Comparison of ENCODE assay signal across 9 mouse cellular contexts in the genomic region with DNA sequence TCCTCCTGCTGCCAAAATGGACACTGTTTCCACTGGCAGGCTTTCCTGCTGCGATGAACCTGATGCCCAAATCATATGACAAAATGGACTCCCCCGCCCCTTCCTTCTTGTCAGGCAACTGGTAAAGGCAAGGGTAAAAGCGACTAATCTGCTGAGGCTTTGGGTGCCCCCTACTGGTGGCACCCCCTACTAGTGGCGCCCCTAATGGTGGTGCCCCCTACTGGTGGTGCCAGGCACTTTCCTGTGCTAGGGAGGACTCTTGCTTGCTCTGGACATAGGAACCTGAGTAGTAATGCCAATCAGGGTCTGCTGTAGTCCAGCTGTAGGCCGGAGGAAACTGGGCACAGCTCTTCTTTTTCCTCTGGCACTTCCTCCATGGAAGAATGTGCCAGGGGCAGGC. TPM values are rescaled to one million over a fixed set of nuclear protein-coding genes. Genes with fewer than 3 reads are reported as not detected.
A peak's percentile ranks its signal among the peaks of the same experiment; 100 is the strongest.
DNase-seq lines count a peak whose midpoint lies in the region; ATAC-seq lines count a peak whose summit lies in the region.
"Had no signal": no experiment of that assay in that cellular context is flagged by ENCODE, and none has a peak within 500 bp of the region (broad histone marks: within the 10 kb centered on the region; RNA-seq: fewer than 3 reads in every experiment).

No protein-coding gene starts in this region.

- no peak overlapping the region for H3K9ac ChIP-seq in hindbrain, embryonic 11.5 days (ENCODE audit: low read depth, low read length)
- no peak overlapping the region for H3K9ac ChIP-seq in hindbrain, embryonic 14.5 days
- H3K9ac ChIP-seq: neural tube, embryonic 13.5 days had no signal

- no peak overlapping the region for H3K27ac ChIP-seq in hindbrain, embryonic 11.5 days (ENCODE audit: low read depth, low read length)
- H3K27ac ChIP-seq in hindbrain, embryonic 14.5 days: no peak overlapping the region
- H3K27ac ChIP-seq: neural tube, embryonic 13.5 days had no signal

- no peaks in the 10 kb centered on the region for H3K4me1 ChIP-seq in hindbrain, embryonic 11.5 days (replicated peaks; ENCODE audit: control insufficient read depth, insufficient read depth, low read length)
- 0 out of 2 replicates have a peak, but pooled peaks cover 6% of the 10 kb centered on the region for H3K4me1 ChIP-seq in hindbrain, embryonic 14.5 days (replicated peaks; ENCODE audit: control insufficient read depth, insufficient read depth, low read length)

- H3K9me3 ChIP-seq in hindbrain, embryonic 11.5 days (ENCODE audit: control insufficient read depth, low read length): no peaks in the 10 kb centered on the region
- H3K9me3 ChIP-seq in hindbrain, embryonic 14.5 days (ENCODE audit: control insufficient read depth, low read length): no peaks in the 10 kb centered on the region
- H3K9me3 ChIP-seq: neural tube, embryonic 13.5 days had no signal

- WGBS in hindbrain, embryonic 11.5 days: 60% methylated on average over 5 of the region's 5 CpGs
- WGBS in hindbrain, embryonic 14.5 days: 48% methylated on average over 5 of the region's 5 CpGs

- no peak overlapping the region for H3K4me2 ChIP-seq in hindbrain, embryonic 11.5 days (replicated peaks; ENCODE audit: low read depth, low read length)
- H3K4me2 ChIP-seq in hindbrain, embryonic 14.5 days (replicated peaks): no peak overlapping the region
- H3K4me2 ChIP-seq: neural tube, embryonic 13.5 days had no signal

- no peak overlapping the region for H3K4me3 ChIP-seq in hindbrain, embryonic 11.5 days (ENCODE audit: low read depth, low read length)
- H3K4me3 ChIP-seq in hindbrain, embryonic 14.5 days (replicated peaks; ENCODE audit: low read length): no peak overlapping the region
- H3K4me3 ChIP-seq: neural tube, embryonic 13.5 days had no signal

- H3K27me3 ChIP-seq in hindbrain, embryonic 11.5 days (ENCODE audit: control insufficient read depth, insufficient read depth, low read length): no peaks in the 10 kb centered on the region
- H3K27me3 ChIP-seq in hindbrain, embryonic 14.5 days (ENCODE audit: control insufficient read depth, insufficient read depth, low read length): no peaks in the 10 kb centered on the region

- DNase-seq in hindbrain, embryonic 11.5 days (ENCODE audit: low spot score): peak; percentile 64
- DNase-seq in hindbrain, embryonic 14.5 days (ENCODE audit: low spot score): no peak
- DNase-seq in urinary bladder, postnatal 14 days (ENCODE audit: low spot score): peak; percentile 12
- DNase-seq in urinary bladder, postnatal 4 days (ENCODE audit: low spot score in 2 of 2): no peak
- peak; percentile 43 to 68 for DNase-seq in adrenal gland, postnatal 36 days
- peak; percentile 47 to 61 for DNase-seq in kidney, postnatal 4 days
- DNase-seq in naive thymus-derived CD4-positive, alpha-beta T cell, adult 2 months (ENCODE audit: low read depth): peak; percentile 74
- no peak for DNase-seq in urinary bladder, adult 2 months (ENCODE audit: low spot score)

- no peaks in the 10 kb centered on the region for H3K36me3 ChIP-seq in hindbrain, embryonic 11.5 days (ENCODE audit: control insufficient read depth, insufficient read depth, low read length)
- no peaks in the 10 kb centered on the region for H3K36me3 ChIP-seq in hindbrain, embryonic 14.5 days (replicated peaks; ENCODE audit: control insufficient read depth, insufficient read depth)
- H3K36me3 ChIP-seq: neural tube, embryonic 13.5 days had no signal

- ATAC-seq in hindbrain, embryonic 11.5 days (ENCODE audit: low FRiP score): no peak
- ATAC-seq in hindbrain, embryonic 14.5 days (ENCODE audit: low FRiP score): no peak

RNA-seq across cellular contexts. Expression of a gene that starts 44.2 kb away (rescaled TPM):
- 3.5 and 4.2 TPM in 2 replicates for polyA plus RNA-seq in hindbrain, embryonic 11.5 days (2014; fragmentation: Nextera tagmentation; extraction: Ambion mirVana)
- 6.2 and 6.6 TPM in 2 replicates for polyA plus RNA-seq in hindbrain, embryonic 14.5 days (2014; fragmentation: Nextera tagmentation; extraction: Ambion mirVana)
- total RNA-seq in adrenal gland, postnatal 36 days (2021): 1 to 10 TPM; 2.7 to 5.1 TPM
- 1.2 and 1.6 TPM in 2 replicates for polyA plus RNA-seq in urinary bladder, adult 2 months (2012; rRNA removed)

RNA-seq across cellular contexts. Expression of a gene that starts 45.4 kb away (rescaled TPM):
- polyA plus RNA-seq in hindbrain, embryonic 11.5 days (2014; fragmentation: Nextera tagmentation; extraction: Ambion mirVana): 9.2 and 11.1 TPM in 2 replicates
- 19.6 and 23.7 TPM in 2 replicates for polyA plus RNA-seq in hindbrain, embryonic 14.5 days (2014; fragmentation: Nextera tagmentation; extraction: Ambion mirVana)
- 1 to 10 TPM; 3.9 to 4.7 TPM for total RNA-seq in adrenal gland, postnatal 36 days (2021)
- 1.8 and 2.7 TPM in 2 replicates for polyA plus RNA-seq in urinary bladder, adult 2 months (2012; rRNA removed)

Comparison
In these comparisons a context has a peak if more than half of its experiments do, and no peak if none do; other contexts are left out.
1. DNase-seq: peak in hindbrain, embryonic 11.5 days (single experiment), urinary bladder, postnatal 14 days (single experiment), adrenal gland, postnatal 36 days (2 of 2), kidney, postnatal 4 days (2 of 2) and naive thymus-derived CD4-positive, alpha-beta T cell, adult 2 months (single experiment); none in hindbrain, embryonic 14.5 days (single experiment), urinary bladder, postnatal 4 days (0 of 2) and urinary bladder, adult 2 months (single experiment).